Mouse (Mus musculus) hindbrain, embryonic 15.5 days (tissue): ENCODE measurements around the gene Rsph14. TPM values are rescaled to one million over a fixed set of nuclear protein-coding genes. Genes with fewer than 3 reads are reported as not detected.

ENCODE experiments used
- ATAC-seq: fragments of 200-750 bp; cut with Nextera tagmentation; 2 replicates; pipeline ENCODE4 v1.8.0; 2017; ENCODE audit warnings: low read depth, moderate number of reproducible peaks, moderate TSS enrichment; ENCODE audit not compliant: low FRiP score
- H3K27ac ChIP-seq: fragments of 300-500 bp; sonication (generic); replicated peaks from 2 replicates; pipeline ENCODE4 v1.5.1; 2015; ENCODE audit warnings: mild to moderate bottlenecking, inconsistent platforms
- H3K27me3 ChIP-seq: fragments of 300-500 bp; sonication (generic); 2 replicates; pipeline ENCODE4 v1.6.1; 2015; ENCODE audit warnings: control low read depth, inconsistent platforms
- H3K36me3 ChIP-seq: fragments of 300-500 bp; sonication (generic); 2 replicates; pipeline ENCODE4 v1.6.1; 2015; ENCODE audit warnings: control low read depth, inconsistent platforms
- H3K4me1 ChIP-seq: fragments of 300-500 bp; sonication (generic); replicated peaks from 2 replicates; pipeline ENCODE4 v1.6.1; 2015; ENCODE audit warnings: control low read depth, inconsistent platforms
- H3K4me2 ChIP-seq: fragments of 300-500 bp; sonication (generic); 2 replicates; pipeline ENCODE4 v1.6.1; 2015; ENCODE audit warnings: moderate library complexity, mild to moderate bottlenecking, inconsistent platforms
- H3K4me3 ChIP-seq: fragments of 300-500 bp; sonication (generic); 2 replicates; pipeline ENCODE4 v1.5.1; 2015; ENCODE audit warnings: mild to moderate bottlenecking, inconsistent platforms
- H3K9ac ChIP-seq: fragments of 300-500 bp; sonication (generic); 2 replicates; pipeline ENCODE4 v1.6.1; 2015; ENCODE audit warnings: inconsistent platforms
- H3K9me3 ChIP-seq: fragments of 300-500 bp; sonication (generic); 2 replicates; pipeline ENCODE4 v1.6.1; 2016; ENCODE audit warnings: control low read depth, inconsistent platforms
- WGBS: fragments of 180-500 bp; shearing (Covaris S2); methylation state at CpG from one replicate; pipeline ENCODE4 v1.1.7; 2015; 5-methylcytosine and 5-hydroxymethylcytosine counted together
- polyA plus RNA-seq: library from polyadenylated mRNA; unstranded; fragments of >200 nt; fragmentation: Nextera tagmentation; extraction: Ambion mirVana; gene quantifications from 2 replicates; pipeline ENCODE4 v1.2.1, GENCODE M21; 2015

The Rsph14 gene
- polyA plus RNA-seq, 1 experiment from 2014 or later: 0.45 TPM

DNA sequence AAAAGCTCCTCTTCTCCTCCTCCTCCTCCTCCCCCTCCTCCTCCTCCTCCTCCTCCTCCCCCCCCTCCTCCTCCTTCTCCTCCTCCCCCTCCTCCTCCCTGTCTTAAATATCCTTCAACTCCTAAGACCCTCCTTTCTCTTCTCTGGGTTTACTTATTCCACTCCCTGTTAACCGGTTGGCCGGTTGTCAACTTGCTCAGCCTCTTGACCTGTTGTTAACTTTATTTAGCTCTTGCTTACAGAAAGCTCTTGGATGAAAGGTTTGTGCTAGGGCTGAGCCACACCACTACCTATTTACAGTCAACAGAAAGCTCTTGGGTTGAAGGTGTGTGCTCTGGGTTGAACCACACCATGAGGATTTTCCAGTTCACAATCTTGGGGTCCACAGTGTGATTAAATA lies 12.1 kb downstream of the Rsph14 start:
- Histone ChIP-seq H3K27ac (no peak overlapping the region), H3K27me3 (no peaks in the 10 kb centered on the region), H3K4me1 (0 out of 2 replicates have a peak, but pooled peaks cover 2% of the 10 kb centered on the region), H3K9ac (no peak overlapping the region), H3K4me3 (no peak overlapping the region), H3K4me2 (no peak overlapping the region), H3K9me3 (no peaks in the 10 kb centered on the region), H3K36me3 (peaks cover 5% of the 10 kb centered on the region; the same call in 1 of the 2 replicates)
- WGBS: 73% methylated on average over 2 of the region's 2 CpGs
- ATAC-seq: no peak

DNA sequence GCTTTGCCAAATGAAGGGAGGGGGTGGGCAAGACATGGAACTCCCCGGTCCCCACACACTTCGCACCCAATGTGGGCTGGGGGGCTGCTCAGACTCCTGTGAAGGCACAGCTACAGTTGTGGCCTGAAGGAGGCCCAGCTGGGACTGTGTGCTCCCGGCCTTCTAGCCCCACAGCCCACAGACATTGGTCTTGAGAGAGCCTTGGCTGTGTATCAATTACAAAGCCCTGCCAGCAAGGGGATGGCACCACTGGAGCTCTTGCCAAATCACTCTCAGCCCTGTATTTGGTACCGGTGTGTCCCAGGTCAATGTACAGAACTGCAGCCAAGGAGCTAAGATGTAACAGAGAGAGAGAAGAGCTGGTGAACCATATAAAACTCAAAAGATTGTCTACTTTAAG lies 15.9 kb downstream of the Rsph14 start:
- Histone ChIP-seq H3K9ac (no peak overlapping the region), H3K27me3 (no peaks in the 10 kb centered on the region), H3K27ac (no peak overlapping the region), H3K4me3 (no peak overlapping the region), H3K9me3 (no peaks in the 10 kb centered on the region), H3K4me1 (0 out of 2 replicates have a peak, but pooled peaks cover 4% of the 10 kb centered on the region), H3K36me3 (peaks cover 5% of the 10 kb centered on the region; the same call in 1 of the 2 replicates), H3K4me2 (no peak overlapping the region)
- WGBS: 64% methylated on average over 4 of the region's 4 CpGs
- ATAC-seq: no peak

DNA sequence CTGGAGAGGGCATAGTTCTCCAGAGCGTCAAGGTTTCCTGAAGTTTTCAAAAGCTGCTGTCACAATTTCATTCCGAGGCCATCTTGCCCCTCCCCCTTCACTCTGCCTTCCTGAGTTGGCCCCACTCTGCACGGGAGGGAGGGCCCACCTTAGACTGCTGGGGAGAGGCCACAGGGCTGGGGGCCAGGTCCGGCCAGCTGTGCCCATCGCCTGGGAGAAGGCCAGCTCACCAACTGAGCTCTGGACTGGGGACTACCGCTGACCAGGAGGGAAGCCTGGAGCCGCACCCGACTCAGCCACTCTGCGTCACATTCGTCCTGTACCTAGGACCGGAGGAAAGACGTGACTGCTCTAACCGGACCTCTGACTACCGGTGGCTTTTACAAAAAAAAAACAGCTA lies 16.9 kb downstream of the Rsph14 start:
- no peaks in the 10 kb centered on the region for H3K9me3 ChIP-seq
- 62% methylated on average over 14 of the region's 14 CpGs for WGBS
- no peak for ATAC-seq
- no peak overlapping the region for H3K4me3 ChIP-seq
- H3K36me3 ChIP-seq: peaks cover 5% of the 10 kb centered on the region; the same call in 1 of the 2 replicates
- peaks cover 13% of the 10 kb centered on the region; the same call in 1 of the 2 replicates for H3K4me1 ChIP-seq
- no peak overlapping the region for H3K27ac ChIP-seq
- H3K27me3 ChIP-seq: no peaks in the 10 kb centered on the region
- H3K4me2 ChIP-seq: no peak overlapping the region
- H3K9ac ChIP-seq: no peak overlapping the region

DNA sequence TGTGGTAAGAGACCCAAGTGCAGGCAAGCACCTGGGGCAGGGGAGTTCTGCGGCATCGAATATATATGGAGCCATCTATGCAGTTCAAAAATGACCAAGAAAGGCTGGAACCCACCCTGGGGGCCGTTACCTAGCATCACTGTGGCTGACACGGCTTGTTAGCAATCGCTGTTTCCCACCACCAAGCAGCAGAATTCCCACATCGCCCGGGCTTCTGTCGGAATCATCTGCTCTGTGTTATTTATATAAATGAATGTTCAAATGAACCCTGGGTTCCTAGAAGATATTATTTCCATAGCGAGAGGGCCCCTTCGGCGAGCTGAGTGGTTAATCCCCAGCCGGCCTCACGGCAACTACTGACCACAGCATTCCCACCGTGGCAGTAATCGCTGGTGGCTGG lies 21.7 kb downstream of the Rsph14 start:
- Histone ChIP-seq H3K36me3 (no peaks in the 10 kb centered on the region), H3K4me2 (no peak overlapping the region), H3K9ac (no peak overlapping the region), H3K4me3 (no peak overlapping the region), H3K27ac (no peak overlapping the region), H3K27me3 (no peaks in the 10 kb centered on the region), H3K9me3 (no peaks in the 10 kb centered on the region), H3K4me1 (peaks cover 31% of the 10 kb centered on the region)
- WGBS: 81% methylated on average over 15 of the region's 15 CpGs
- no peak for ATAC-seq

DNA sequence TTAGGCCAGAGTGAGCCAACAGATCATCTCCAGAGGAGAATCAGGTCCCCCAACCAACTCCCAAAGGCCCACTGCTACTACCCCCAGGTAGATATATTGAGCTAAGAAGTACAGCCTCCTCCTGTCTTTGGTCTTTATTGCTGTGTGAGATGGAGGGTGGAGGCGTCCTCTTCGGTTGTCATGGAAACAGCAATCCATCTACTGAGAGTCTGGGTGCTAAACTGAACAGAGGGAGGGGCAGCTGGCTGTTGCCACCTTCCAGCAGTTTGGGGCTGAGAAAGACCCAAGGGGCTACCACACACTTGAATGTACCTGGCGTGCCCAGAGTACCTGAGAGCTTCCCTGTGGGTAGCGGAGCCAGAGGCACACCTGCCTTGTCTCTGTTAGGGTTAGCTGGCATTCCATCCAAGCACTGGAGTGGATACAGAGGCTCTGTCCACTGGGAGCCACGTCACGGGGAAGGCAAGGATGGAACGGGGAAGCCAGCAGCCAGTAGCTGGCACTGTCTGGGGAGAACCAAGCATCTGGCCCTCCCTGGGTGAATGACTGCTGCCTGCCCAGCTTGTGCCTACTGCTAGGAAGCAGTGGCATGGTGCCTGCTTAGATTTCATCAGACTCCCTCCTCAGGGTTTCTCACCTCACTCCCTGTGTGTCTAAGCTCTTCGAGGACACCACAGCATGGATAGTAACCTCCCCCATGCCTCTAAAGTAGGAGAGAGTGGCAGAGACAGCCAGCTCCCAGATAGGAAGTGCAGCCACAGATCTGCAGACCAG lies 25.3 kb downstream of the Rsph14 start:
- no peak overlapping the region for H3K9ac ChIP-seq
- no peaks in the 10 kb centered on the region for H3K27me3 ChIP-seq
- H3K4me3 ChIP-seq: no peak overlapping the region
- H3K4me1 ChIP-seq: peaks cover 33% of the 10 kb centered on the region
- H3K36me3 ChIP-seq: no peaks in the 10 kb centered on the region
- no peak overlapping the region; the same call in 1 of the 2 replicates for H3K27ac ChIP-seq
- no peaks in the 10 kb centered on the region for H3K9me3 ChIP-seq
- no peak overlapping the region for H3K4me2 ChIP-seq
- 0 out of 2 replicates have a peak, but pooled peaks have one; percentile 15 for ATAC-seq
- WGBS: 40% methylated on average over 8 of the region's 8 CpGs

DNA sequence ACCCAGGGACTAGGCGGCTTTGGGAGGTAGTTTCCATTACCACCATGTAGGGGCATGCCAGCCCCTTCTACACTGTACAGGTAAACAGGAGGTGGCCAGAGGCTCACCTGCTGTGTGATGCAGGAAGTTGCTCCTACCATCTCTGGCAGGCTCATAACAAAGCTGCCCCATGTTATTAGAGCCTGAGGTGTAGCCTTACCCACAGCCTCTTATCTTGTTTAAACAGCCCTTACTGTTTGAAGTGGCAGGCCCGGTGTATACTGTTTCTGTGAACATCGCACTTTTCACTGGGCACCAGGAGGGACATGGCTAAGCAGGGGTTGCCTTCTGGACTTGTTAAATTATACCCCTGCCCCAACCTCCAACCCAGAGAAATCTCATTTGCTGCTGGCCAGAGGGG lies 28.3 kb downstream of the Rsph14 start:
- no peak overlapping the region for H3K4me2 ChIP-seq

DNA sequence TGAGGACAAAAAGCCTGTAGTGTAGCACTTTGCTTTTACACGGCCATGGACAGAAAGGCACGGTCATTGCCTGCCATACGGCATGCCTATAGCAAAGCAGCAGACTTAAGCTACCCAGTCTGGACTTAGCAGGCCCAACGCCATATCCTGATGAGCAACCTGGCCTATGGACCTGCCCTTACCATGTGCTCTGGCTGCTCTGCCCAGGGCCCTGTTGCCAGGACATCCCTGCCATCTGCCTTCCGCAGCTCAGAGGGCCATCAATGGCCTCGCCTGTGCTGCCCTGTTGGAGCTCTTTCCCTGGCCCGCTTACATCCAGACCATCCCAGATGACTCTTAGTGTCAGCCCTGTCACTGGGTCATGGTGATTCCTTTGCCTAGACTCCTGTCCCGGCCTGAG lies 31.0 kb downstream of the Rsph14 start:
- whole genome bisulfite sequencing: 85% methylated on average over 8 of the region's 8 CpGs
- Histone ChIP-seq H3K9ac (no peak overlapping the region), H3K4me1 (peaks cover 24% of the 10 kb centered on the region), H3K27me3 (no peaks in the 10 kb centered on the region), H3K4me2 (no peak overlapping the region), H3K4me3 (no peak overlapping the region), H3K36me3 (no peaks in the 10 kb centered on the region), H3K9me3 (no peaks in the 10 kb centered on the region), H3K27ac (no peak overlapping the region)
- no peak for ATAC-seq

More for the DNA sequence above, 28.3 kb downstream of the Rsph14 start:
- Histone ChIP-seq H3K9me3 (no peaks in the 10 kb centered on the region), H3K27me3 (no peaks in the 10 kb centered on the region), H3K27ac (no peak overlapping the region), H3K4me1 (peaks cover 32% of the 10 kb centered on the region), H3K36me3 (no peaks in the 10 kb centered on the region), H3K4me3 (no peak overlapping the region), H3K9ac (no peak overlapping the region)
- WGBS: 88% methylated on average over 3 of the region's 3 CpGs
- no peak for ATAC-seq

DNA sequence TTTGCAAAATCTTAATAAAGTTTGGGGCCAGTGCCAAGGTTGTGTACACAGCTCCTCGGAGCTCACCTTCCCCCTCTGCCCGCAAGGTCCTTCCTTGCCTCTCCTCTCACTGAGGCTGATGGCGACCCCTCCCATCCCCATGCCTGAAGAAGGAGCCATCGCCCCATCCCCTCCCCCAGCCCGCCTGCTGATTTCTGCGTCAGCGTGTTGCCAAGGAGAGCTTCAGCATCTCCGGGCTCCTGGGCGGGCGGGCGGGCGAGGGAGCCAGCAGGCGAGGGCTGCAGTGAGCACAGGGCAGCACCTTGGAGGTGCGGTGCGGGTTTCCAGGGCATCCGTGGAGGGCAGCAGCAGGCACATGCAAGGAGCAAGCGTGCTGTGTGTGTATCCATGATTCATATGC lies 37.0 kb downstream of the Rsph14 start:
- Histone ChIP-seq H3K27ac (peak overlapping the region; percentile 32), H3K4me3 (peak overlapping the region; percentile 9; the same call in 1 of the 2 replicates)
- peak; percentile 55 for ATAC-seq

DNA sequence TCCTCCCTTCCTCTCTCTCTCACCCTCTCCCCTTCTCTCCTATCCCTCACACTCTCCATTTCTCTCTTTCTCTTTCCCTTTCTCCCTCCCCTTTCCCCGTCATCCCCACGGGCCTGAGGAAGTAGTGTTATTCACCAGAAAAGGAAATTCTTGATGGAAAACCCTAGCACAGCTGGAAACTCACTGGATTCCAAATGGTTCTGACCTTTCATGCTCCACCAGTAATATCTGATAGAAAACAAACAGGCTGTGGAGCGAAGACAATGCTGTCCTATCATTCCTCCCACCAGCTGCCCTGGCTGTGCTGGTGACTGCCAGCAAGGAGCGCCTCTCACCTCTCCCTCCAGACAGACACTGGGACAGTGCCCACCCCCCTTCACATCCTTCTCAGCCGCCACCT lies 37.5 kb downstream of the Rsph14 start:
- no peaks in the 10 kb centered on the region for H3K9me3 ChIP-seq
- WGBS: 3% methylated on average over 5 of the region's 5 CpGs
- ATAC-seq: peak; percentile 14; the same call in 1 of the 2 replicates
- no peaks in the 10 kb centered on the region for H3K27me3 ChIP-seq
- no peak overlapping the region for H3K4me3 ChIP-seq
- no peak overlapping the region for H3K9ac ChIP-seq
- peaks cover 35% of the 10 kb centered on the region for H3K4me1 ChIP-seq
- H3K27ac ChIP-seq: peak overlapping the region; percentile 22; the same call in 1 of the 2 replicates
- peaks cover 15% of the 10 kb centered on the region for H3K36me3 ChIP-seq
- H3K4me2 ChIP-seq: peak overlapping the region; percentile 47; the same call in 1 of the 2 replicates

More for the DNA sequence above, 37.0 kb downstream of the Rsph14 start:
- Histone ChIP-seq H3K9ac (no peak overlapping the region; the same call in 1 of the 2 replicates), H3K36me3 (peaks cover 15% of the 10 kb centered on the region), H3K27me3 (no peaks in the 10 kb centered on the region), H3K9me3 (no peaks in the 10 kb centered on the region), H3K4me1 (peaks cover 40% of the 10 kb centered on the region), H3K4me2 (peak overlapping the region; percentile 47)
- 3% methylated on average over 17 of the region's 17 CpGs for WGBS

DNA sequence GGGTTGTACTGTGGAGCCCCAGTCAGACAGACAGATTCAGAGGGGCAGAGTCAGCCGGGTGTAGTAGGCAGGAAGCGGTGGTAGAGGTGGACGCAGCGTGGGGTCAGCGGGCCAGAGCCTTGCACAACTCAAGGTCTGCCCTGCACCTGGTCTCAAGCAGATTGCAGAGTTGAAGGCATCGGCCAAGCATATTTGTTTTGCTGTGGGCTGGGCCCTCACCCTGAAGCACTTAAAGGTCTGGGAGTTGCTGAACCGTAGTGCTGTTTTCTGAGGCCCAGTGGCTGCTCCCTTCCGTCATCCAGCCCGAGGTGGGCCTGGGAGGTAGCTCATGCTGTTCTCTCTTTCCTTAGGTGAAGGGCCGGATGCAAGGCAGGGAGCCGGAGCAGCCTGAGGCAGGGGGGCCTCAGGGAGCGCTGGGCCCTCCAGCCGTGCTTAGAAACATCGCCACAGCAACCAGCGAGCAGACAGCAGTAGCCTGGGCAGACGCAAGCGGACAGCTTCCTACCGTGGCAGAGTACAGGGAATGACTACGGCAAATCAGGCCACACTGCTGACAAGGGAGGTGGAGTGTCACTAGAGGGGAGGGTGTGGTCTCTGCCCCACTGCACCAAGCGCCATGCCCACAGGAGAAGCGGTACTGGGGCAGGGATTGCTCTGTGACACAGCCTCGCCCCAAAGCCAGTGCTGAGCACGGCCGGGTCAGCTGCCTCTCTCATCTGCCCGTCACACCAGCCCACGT lies 41.6 kb downstream of the Rsph14 start:
- H3K9ac ChIP-seq: no peak overlapping the region
- no peak for ATAC-seq
- H3K4me2 ChIP-seq: no peak overlapping the region
- H3K27me3 ChIP-seq: no peaks in the 10 kb centered on the region
- WGBS: 45% methylated on average over 26 of the region's 26 CpGs
- H3K9me3 ChIP-seq: no peaks in the 10 kb centered on the region
- H3K27ac ChIP-seq: no peak overlapping the region
- no peak overlapping the region for H3K4me3 ChIP-seq
- peaks cover 15% of the 10 kb centered on the region for H3K36me3 ChIP-seq
- H3K4me1 ChIP-seq: peaks cover 22% of the 10 kb centered on the region

DNA sequence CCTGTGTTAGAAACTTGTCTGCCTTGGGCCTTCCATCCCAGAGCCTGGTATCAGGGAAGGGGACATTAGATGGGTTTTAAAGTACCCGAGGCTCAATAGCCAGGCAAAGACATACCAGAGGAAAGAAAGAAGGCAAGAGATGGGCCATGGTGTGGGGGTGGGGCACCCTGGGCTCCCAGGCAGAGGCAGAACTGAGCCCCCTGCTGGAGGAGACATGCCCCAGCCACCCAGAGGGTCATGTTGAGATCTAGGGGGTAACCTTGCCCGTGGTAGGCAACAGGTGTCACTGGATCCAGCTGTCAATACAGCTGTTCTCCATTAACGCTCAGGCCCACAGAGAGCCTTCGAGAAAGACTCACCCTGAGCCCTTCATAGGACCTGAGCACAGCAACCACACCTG lies 42.6 kb downstream of the Rsph14 start:
- Histone ChIP-seq H3K9me3 (no peaks in the 10 kb centered on the region), H3K27me3 (no peaks in the 10 kb centered on the region), H3K4me3 (no peak overlapping the region), H3K9ac (no peak overlapping the region), H3K36me3 (peaks cover 15% of the 10 kb centered on the region), H3K4me2 (no peak overlapping the region), H3K4me1 (peaks cover 13% of the 10 kb centered on the region), H3K27ac (no peak overlapping the region)
- ATAC-seq: no peak
- 81% methylated on average over 4 of the region's 4 CpGs for WGBS
